Mouse (Mus musculus): Measurements from ENCODE around the gene Actrt2.

- TF ChIP-seq POLR2A (IDR thresholded peaks at IDR 0.05; ENCODE audit: extremely low read depth, insufficient read depth, low read length): no peak
- TF ChIP-seq CTCF (IDR thresholded peaks at IDR 0.05; ENCODE audit: low read depth, low read length): no peak
These were observed 31.6 kb downstream of the Actrt2 start for GRCm38 (mm10) chr4:154636053-154636433.
